Mouse (Mus musculus): ENCODE measurements around the gene Map3k3.

Map3k3 gene

GRCm38 (mm10) chr11:106159216-106159920 is 75.0 kb downstream of the Map3k3 start:
- peak; percentile 62 for DNase-seq

- peak; percentile 86 for DNase-seq
Observed at GRCm38 (mm10) chr11:106159921-106160840, 75.8 kb downstream of the Map3k3 start.

GRCm38 (mm10) chr11:106160841-106161721 is 76.7 kb downstream of the Map3k3 start, which contains the start of the genes Gm10840 and Limd2:
Gene Gm10840 (plus strand): TSS chr11:106160850.
Gene Limd2 (minus strand): TSS chr11:106160860.
- peak; percentile 74 for DNase-seq

GRCm38 (mm10) chr11:106162237-106162636 is 77.8 kb downstream of the Map3k3 start:
- DNase-seq = peak; percentile 34

GRCm38 (mm10) chr11:106163546-106163945 is 79.1 kb downstream of the Map3k3 start:
- DNase-seq = no peak

- DNase-seq = no peak
Observed at GRCm38 (mm10) chr11:106164601-106165180, 80.3 kb downstream of the Map3k3 start.

- no peak for DNase-seq
Observed at GRCm38 (mm10) chr11:106167435-106167834, 83.0 kb downstream of the Map3k3 start.

- DNase-seq = no peak
Observed at GRCm38 (mm10) chr11:106170807-106171206, 86.4 kb downstream of the Map3k3 start.

GRCm38 (mm10) chr11:106173228-106173627 is 88.8 kb downstream of the Map3k3 start:
- no peak for DNase-seq

- DNase-seq = peak; percentile 70
Observed at GRCm38 (mm10) chr11:106174372-106174771, 90.0 kb downstream of the Map3k3 start.

- peak; percentile 62 for DNase-seq
Observed at GRCm38 (mm10) chr11:106175081-106175480, 90.7 kb downstream of the Map3k3 start.

- no peak for DNase-seq
Observed at GRCm38 (mm10) chr11:106176372-106176771, 92.0 kb downstream of the Map3k3 start.

- DNase-seq = no peak
Observed at GRCm38 (mm10) chr11:106178036-106178782, 93.8 kb downstream of the Map3k3 start.

GRCm38 (mm10) chr11:106179711-106180448 is 95.5 kb downstream of the Map3k3 start:
- peak; percentile 70 for DNase-seq

GRCm38 (mm10) chr11:106180449-106180801 is 96.0 kb downstream of the Map3k3 start:
- DNase-seq = no peak

GRCm38 (mm10) chr11:106187326-106187725 is 102.9 kb downstream of the Map3k3 start:
- DNase-seq = no peak

GRCm38 (mm10) chr11:106191716-106192115 is 107.3 kb downstream of the Map3k3 start:
- no peak for DNase-seq

GRCm38 (mm10) chr11:106192241-106192640 is 107.8 kb downstream of the Map3k3 start:
- DNase-seq = no peak

- DNase-seq = no peak
Observed at GRCm38 (mm10) chr11:106192657-106193370, 108.4 kb downstream of the Map3k3 start.
